Mouse (Mus musculus): ENCODE measurements at regions not wholly inside any gene's neighbourhood (a gene's known extent, or its start where the extent isn't known, plus 50 kb on each side); places are given as distances from the start of the nearest gene placed in this dataset.

GRCm38 (mm10) chr1:88592036-88592435 lies 82.2 kb upstream of the Glrp1 start:
- Histone ChIP-seq H3K9ac (replicated peaks; ENCODE audit: low read depth) (no peak overlapping the region), H3K36me3 (ENCODE audit: insufficient read depth, low read length) (no peaks in the 10 kb centered on the region), H3K4me3 (ENCODE audit: low read depth, low read length) (no peak overlapping the region), H3K9me3 (ENCODE audit: low read length) (no peaks in the 10 kb centered on the region), H3K27me3 (replicated peaks; ENCODE audit: insufficient read depth, low read length) (no peaks in the 10 kb centered on the region), H3K4me2 (replicated peaks; ENCODE audit: low read depth, low read length) (no peak overlapping the region), H3K4me1 (ENCODE audit: insufficient read depth, low read depth, low read length) (no peaks in the 10 kb centered on the region), H3K27ac (ENCODE audit: low read length) (no peak overlapping the region)
- ATAC-seq = no peak
- TF ChIP-seq EP300 (IDR thresholded peaks at IDR 0.05) (no peak), CTCF (IDR thresholded peaks at IDR 0.05) (no peak)
- DNase-seq (ENCODE audit: low spot score) = no peak
- WGBS = 74% methylated on average over 6 of the region's 6 CpGs

GRCm38 (mm10) chr1:88590802-88591380 lies 81.0 kb upstream of the Glrp1 start:
- no peaks in the 10 kb centered on the region for H3K36me3 ChIP-seq (ENCODE audit: insufficient read depth, low read length)
- H3K9ac ChIP-seq (replicated peaks; ENCODE audit: low read depth) = no peak overlapping the region
- no peaks in the 10 kb centered on the region for H3K27me3 ChIP-seq (replicated peaks; ENCODE audit: insufficient read depth, low read length)
- no peaks in the 10 kb centered on the region for H3K4me1 ChIP-seq (ENCODE audit: insufficient read depth, low read depth, low read length)
- no peak for ATAC-seq
- H3K27ac ChIP-seq (ENCODE audit: low read length) = no peak overlapping the region
- H3K4me3 ChIP-seq (ENCODE audit: low read depth, low read length) = no peak overlapping the region
- TF ChIP-seq EP300 (IDR thresholded peaks at IDR 0.05) (no peak), CTCF (IDR thresholded peaks at IDR 0.05) (no peak)
- no peaks in the 10 kb centered on the region for H3K9me3 ChIP-seq (ENCODE audit: low read length)
- no peak for DNase-seq (ENCODE audit: low spot score)
- WGBS = 35% methylated on average over 9 of the region's 9 CpGs
- no peak overlapping the region for H3K4me2 ChIP-seq (replicated peaks; ENCODE audit: low read depth, low read length)

GRCm38 (mm10) chr1:88588747-88589146 lies 78.9 kb upstream of the Glrp1 start:
- no peak overlapping the region for H3K9ac ChIP-seq (replicated peaks; ENCODE audit: low read depth)
- no peak overlapping the region for H3K27ac ChIP-seq (ENCODE audit: low read length)
- DNase-seq (ENCODE audit: low spot score) = no peak
- no peak overlapping the region for H3K4me3 ChIP-seq (ENCODE audit: low read depth, low read length)
- no peaks in the 10 kb centered on the region for H3K4me1 ChIP-seq (ENCODE audit: insufficient read depth, low read depth, low read length)
- H3K36me3 ChIP-seq (ENCODE audit: insufficient read depth, low read length) = no peaks in the 10 kb centered on the region
- TF ChIP-seq CTCF (IDR thresholded peaks at IDR 0.05) = no peak
- TF ChIP-seq EP300 (IDR thresholded peaks at IDR 0.05) = no peak
- H3K9me3 ChIP-seq (ENCODE audit: low read length) = no peaks in the 10 kb centered on the region
- WGBS = 44% methylated on average over 1 of the region's 1 CpGs
- ATAC-seq = no peak
- H3K27me3 ChIP-seq (replicated peaks; ENCODE audit: insufficient read depth, low read length) = no peaks in the 10 kb centered on the region
- H3K4me2 ChIP-seq (replicated peaks; ENCODE audit: low read depth, low read length) = no peak overlapping the region

GRCm38 (mm10) chr1:88586823-88587820 lies 77.3 kb upstream of the Glrp1 start:
- Histone ChIP-seq H3K9me3 (ENCODE audit: low read length) (no peaks in the 10 kb centered on the region), H3K4me3 (ENCODE audit: low read depth, low read length) (no peak overlapping the region), H3K36me3 (ENCODE audit: insufficient read depth, low read length) (no peaks in the 10 kb centered on the region), H3K4me1 (ENCODE audit: insufficient read depth, low read depth, low read length) (no peaks in the 10 kb centered on the region), H3K4me2 (replicated peaks; ENCODE audit: low read depth, low read length) (no peak overlapping the region), H3K27me3 (replicated peaks; ENCODE audit: insufficient read depth, low read length) (no peaks in the 10 kb centered on the region), H3K9ac (replicated peaks; ENCODE audit: low read depth) (no peak overlapping the region), H3K27ac (ENCODE audit: low read length) (no peak overlapping the region)
- 50% methylated on average over 13 of the region's 13 CpGs for WGBS
- DNase-seq (ENCODE audit: low spot score) (peak; percentile 57), ATAC-seq (peak; percentile 81)
- TF ChIP-seq CTCF (IDR thresholded peaks at IDR 0.05) (no peak), EP300 (IDR thresholded peaks at IDR 0.05) (0 out of 2 replicates have a peak, but pooled peaks have one; percentile 8)

GRCm38 (mm10) chr1:88586128-88586527 lies 76.3 kb upstream of the Glrp1 start:
- WGBS = 77% methylated on average over 2 of the region's 2 CpGs
- DNase-seq (ENCODE audit: low spot score) (no peak), ATAC-seq (no peak)
- Histone ChIP-seq H3K4me3 (ENCODE audit: low read depth, low read length) (no peak overlapping the region), H3K36me3 (ENCODE audit: insufficient read depth, low read length) (no peaks in the 10 kb centered on the region), H3K4me2 (replicated peaks; ENCODE audit: low read depth, low read length) (no peak overlapping the region), H3K9me3 (ENCODE audit: low read length) (no peaks in the 10 kb centered on the region), H3K27ac (ENCODE audit: low read length) (no peak overlapping the region), H3K4me1 (ENCODE audit: insufficient read depth, low read depth, low read length) (no peaks in the 10 kb centered on the region), H3K9ac (replicated peaks; ENCODE audit: low read depth) (no peak overlapping the region), H3K27me3 (replicated peaks; ENCODE audit: insufficient read depth, low read length) (no peaks in the 10 kb centered on the region)
- no peak for TF ChIP-seq EP300 (IDR thresholded peaks at IDR 0.05)
- no peak for TF ChIP-seq CTCF (IDR thresholded peaks at IDR 0.05)

GRCm38 (mm10) chr1:88584515-88585033 lies 74.7 kb upstream of the Glrp1 start:
- no peak overlapping the region for H3K4me3 ChIP-seq (ENCODE audit: low read depth, low read length)

More at GRCm38 (mm10) chr1:88584515-88585033, 74.7 kb upstream of the Glrp1 start:
- ATAC-seq (no peak), DNase-seq (ENCODE audit: low spot score) (no peak)
- no peaks in the 10 kb centered on the region for H3K27me3 ChIP-seq (replicated peaks; ENCODE audit: insufficient read depth, low read length)
- no peaks in the 10 kb centered on the region for H3K9me3 ChIP-seq (ENCODE audit: low read length)
- no peak overlapping the region for H3K4me2 ChIP-seq (replicated peaks; ENCODE audit: low read depth, low read length)
- no peak overlapping the region for H3K9ac ChIP-seq (replicated peaks; ENCODE audit: low read depth)
- no peak for TF ChIP-seq EP300 (IDR thresholded peaks at IDR 0.05)
- no peak for TF ChIP-seq CTCF (IDR thresholded peaks at IDR 0.05)
- no peaks in the 10 kb centered on the region for H3K36me3 ChIP-seq (ENCODE audit: insufficient read depth, low read length)
- no peaks in the 10 kb centered on the region for H3K4me1 ChIP-seq (ENCODE audit: insufficient read depth, low read depth, low read length)
- H3K27ac ChIP-seq (ENCODE audit: low read length) = no peak overlapping the region
- 66% methylated on average over 5 of the region's 5 CpGs for WGBS
